Mouse (Mus musculus) lung, postnatal 14 days (tissue): Measurements from ENCODE around the gene Stxbp2.
"Not testable (repeated sequence)": the region's sequence is repeated elsewhere in the genome, so short reads cannot be mapped to it uniquely, and the experiment has no call there.

Experiments
- DNase-seq: peaks from one replicate; pipeline ENCODE4 v3.0.0; 2021

Stxbp2 gene

GRCm38 (mm10) chr8:3630647-3631477 lies at the start of gene Stxbp2:
Gene Stxbp2 (plus strand): TSS chr8:3630955.
- DNase-seq, result peak; percentile 84

- not testable (repeated sequence) for DNase-seq
Observed at GRCm38 (mm10) chr8:3581961-3582360, 48.8 kb upstream of the Stxbp2 start.

- no peak for DNase-seq
Observed at GRCm38 (mm10) chr8:3586452-3586851, 44.3 kb upstream of the Stxbp2 start.

GRCm38 (mm10) chr8:3586993-3587390 lies 43.8 kb upstream of the Stxbp2 start, which contains the start of gene Camsap3:
Gene Camsap3 (plus strand): TSS chr8:3587293.
- DNase-seq, result no peak

- DNase-seq, result peak; percentile 71
Observed at GRCm38 (mm10) chr8:3587391-3588257, 43.1 kb upstream of the Stxbp2 start.

GRCm38 (mm10) chr8:3588258-3588633 lies 42.5 kb upstream of the Stxbp2 start:
- no peak for DNase-seq

- no peak for DNase-seq
Observed at GRCm38 (mm10) chr8:3593470-3593869, 37.3 kb upstream of the Stxbp2 start.

GRCm38 (mm10) chr8:3594466-3594865 lies 36.3 kb upstream of the Stxbp2 start:
- no peak for DNase-seq

GRCm38 (mm10) chr8:3598054-3598453 lies 32.7 kb upstream of the Stxbp2 start:
- no peak for DNase-seq

- DNase-seq, result no peak
Observed at GRCm38 (mm10) chr8:3599219-3599618, 31.5 kb upstream of the Stxbp2 start.

GRCm38 (mm10) chr8:3600401-3600800 lies 30.4 kb upstream of the Stxbp2 start:
- DNase-seq, result peak; percentile 45

GRCm38 (mm10) chr8:3603439-3603838 lies 27.3 kb upstream of the Stxbp2 start:
- no peak for DNase-seq

- DNase-seq, result no peak
Observed at GRCm38 (mm10) chr8:3606593-3606992, 24.2 kb upstream of the Stxbp2 start.

GRCm38 (mm10) chr8:3607822-3608221 lies 22.9 kb upstream of the Stxbp2 start:
- no peak for DNase-seq

GRCm38 (mm10) chr8:3609046-3609815 lies 21.5 kb upstream of the Stxbp2 start:
- no peak for DNase-seq

- no peak for DNase-seq
Observed at GRCm38 (mm10) chr8:3609816-3610150, 21.0 kb upstream of the Stxbp2 start.

- peak; percentile 98 for DNase-seq
Observed at GRCm38 (mm10) chr8:3621199-3621970, 9.4 kb upstream of the Stxbp2 start, which contains the start of the genes Xab2 and Pet100. Gene Xab2 (minus strand): TSS chr8:3621316. Gene Pet100 (plus strand): TSS chr8:3621548.

- no peak for DNase-seq
Observed at GRCm38 (mm10) chr8:3622119-3622518, 8.6 kb upstream of the Stxbp2 start.

GRCm38 (mm10) chr8:3625445-3625844 lies 5.3 kb upstream of the Stxbp2 start, which contains the start of gene Pcp2:
Gene Pcp2 (minus strand): TSS chr8:3625545.
- DNase-seq, result no peak

GRCm38 (mm10) chr8:3626971-3627370 lies 3.8 kb upstream of the Stxbp2 start:
- no peak for DNase-seq

GRCm38 (mm10) chr8:3628014-3628413 lies 2.7 kb upstream of the Stxbp2 start:
- peak; percentile 25 for DNase-seq

GRCm38 (mm10) chr8:3631478-3631875 lies 722 bp downstream of the Stxbp2 start:
- DNase-seq, result peak; percentile 53
